Mouse (Mus musculus) right cerebral cortex, adult 2 months (tissue): ENCODE results near the gene Npr1.

Experiments
- DNase-seq, 2 experiments: peaks; one replicate each; pipeline ENCODE4 v3.0.0; 2021 to 2022; ENCODE audit warnings: low spot score in 2 of 2

Npr1 gene

DNA sequence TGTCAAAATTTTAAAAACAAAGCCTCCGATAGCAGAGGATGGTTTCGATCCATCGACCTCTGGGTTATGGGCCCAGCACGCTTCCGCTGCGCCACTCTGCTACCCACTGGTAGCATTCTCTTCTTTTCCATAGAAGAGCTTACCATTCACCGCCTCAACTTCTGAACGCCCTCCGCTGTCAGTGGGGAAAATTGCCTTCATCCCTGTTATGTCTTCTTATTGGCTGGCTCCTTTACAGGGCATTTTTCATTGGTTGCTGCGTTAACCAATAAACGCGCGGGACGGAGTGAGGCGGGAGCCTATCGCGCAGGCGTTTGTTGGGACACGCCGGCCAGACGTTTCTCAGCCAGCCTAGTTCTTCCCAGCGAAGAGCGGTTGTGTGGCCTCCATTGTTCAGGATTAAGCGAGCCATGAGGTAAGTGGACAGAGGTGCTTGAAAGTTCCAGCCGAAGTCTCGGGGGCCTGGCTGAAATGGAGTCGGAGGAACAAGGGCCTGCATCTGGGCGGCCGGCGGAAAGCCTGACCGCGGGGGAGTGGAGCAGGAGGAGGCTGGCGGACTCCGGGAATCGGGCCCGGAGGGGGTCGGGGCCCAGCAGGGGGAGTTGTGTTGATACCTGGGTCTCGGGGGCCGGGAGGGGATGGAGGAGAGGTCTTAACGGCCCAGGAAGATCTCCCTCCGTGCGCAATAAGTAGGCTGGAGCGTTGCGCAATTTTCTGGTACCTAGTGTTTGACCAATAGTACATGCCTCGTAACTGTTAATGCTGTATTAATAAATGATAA, 10.4 kb upstream of the Npr1 start, which contains the start of gene Ilf2:
Ilf2 (plus strand) TSS at position 296 of the 781 bp plus-strand sequence.
- DNase-seq, result peak; percentile 96 to 97

DNA sequence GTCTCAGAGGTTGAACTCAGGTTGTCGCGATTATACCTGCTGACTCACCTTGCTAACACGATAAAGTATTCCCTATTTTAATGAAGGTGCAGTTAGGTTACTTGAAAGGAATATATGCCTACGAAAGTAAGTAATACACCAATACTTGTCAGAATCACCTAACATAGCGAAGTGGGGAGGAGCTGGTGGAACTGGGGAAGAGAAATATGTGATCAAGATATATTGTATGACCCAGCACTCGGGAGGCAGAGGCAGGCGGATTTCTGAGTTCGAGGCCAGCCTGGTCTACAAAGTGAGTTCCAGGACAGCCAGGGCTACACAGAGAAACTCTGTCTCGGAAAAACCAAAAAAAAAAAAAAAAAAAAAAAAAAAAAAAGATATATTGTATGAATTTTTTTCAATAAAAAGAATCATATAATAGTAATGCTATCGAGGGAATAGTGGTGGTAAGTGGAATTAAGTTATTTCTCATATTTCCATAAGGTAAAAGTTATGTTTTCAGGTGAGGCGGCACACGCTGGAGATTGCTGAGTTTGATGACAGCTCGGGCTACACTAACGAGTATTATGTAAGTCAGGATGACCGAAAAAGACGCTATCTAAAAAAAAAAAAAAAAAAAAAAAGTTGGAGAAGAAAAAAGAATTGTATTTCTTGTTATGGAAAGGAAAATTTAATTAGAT, 9.6 kb upstream of the Npr1 start:
- no peak for DNase-seq

DNA sequence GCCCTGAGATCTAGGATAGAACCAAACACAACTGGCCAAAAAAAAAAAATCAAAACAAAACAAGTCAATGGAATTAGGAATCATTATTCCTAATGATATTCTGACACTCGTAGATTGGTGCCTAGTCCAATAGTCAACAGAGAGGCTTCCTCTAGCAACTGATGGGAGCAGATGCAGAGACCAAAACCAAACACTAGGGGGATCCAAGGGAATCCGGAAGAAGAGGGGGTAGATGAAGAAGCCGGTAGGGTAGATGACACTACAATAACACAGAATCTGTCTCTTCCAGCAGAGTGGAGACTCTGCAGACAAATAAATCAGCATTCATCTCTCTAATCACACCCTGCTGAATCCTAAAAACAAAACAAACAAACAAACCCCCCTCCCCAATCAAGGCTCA, 6.5 kb upstream of the Npr1 start:
- no peak for DNase-seq

DNA sequence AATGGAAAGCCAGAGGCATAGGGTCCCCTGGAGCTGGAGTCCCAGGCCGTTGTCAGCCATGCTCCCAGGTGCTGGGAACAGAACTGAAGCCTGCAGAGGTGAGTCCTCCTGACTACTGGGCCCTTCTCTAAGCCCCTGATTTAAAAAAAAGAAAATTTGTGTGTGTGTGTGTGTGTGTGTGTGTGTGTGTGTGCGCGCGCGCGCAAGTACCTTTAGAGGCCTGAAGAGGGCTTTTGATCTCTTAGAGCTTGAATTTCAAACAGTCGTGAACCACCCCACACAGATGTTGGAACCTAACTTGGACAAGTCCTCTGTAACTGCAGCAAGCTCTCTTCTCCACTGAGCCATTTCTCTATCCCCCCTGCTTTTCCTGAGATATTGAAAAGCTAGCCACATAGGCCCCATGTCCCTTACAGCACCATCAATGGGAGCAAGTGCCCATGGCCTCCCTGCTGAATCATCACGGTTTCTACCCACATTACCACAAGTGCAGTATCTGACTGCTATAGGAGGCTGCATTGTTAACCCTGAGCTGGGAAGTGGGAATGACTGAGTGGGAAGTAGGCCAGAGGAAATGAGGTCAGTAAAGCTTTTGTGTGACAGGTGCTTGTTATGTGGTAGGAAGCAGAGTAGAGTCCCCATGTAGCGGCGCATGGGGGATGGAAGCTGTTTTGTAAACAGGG, 2.1 kb upstream of the Npr1 start:
- DNase-seq, result no peak

DNA sequence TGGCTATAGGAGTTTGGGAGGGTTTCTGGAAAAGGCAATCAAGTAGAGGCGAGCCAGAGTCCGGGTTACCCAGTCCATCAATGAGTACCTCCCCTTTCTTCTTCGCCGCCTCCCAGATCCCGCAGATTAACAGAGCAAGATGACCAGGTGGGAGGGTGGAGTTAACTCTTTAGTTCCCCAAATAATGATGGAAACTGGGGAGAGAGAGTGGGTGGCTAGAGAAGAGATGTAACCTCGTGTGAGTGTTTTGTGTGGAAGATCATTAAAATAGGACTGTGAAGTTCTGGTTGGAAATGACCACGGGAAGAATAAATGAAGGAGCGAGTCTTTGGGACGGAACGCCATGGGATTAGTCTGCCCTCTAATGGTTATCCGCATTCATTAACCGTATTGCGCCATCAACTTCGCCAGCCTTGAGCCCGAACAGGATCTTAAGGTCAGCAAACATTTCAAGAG, 673 bp upstream of the Npr1 start:
- peak; percentile 53 to 73 for DNase-seq

DNA sequence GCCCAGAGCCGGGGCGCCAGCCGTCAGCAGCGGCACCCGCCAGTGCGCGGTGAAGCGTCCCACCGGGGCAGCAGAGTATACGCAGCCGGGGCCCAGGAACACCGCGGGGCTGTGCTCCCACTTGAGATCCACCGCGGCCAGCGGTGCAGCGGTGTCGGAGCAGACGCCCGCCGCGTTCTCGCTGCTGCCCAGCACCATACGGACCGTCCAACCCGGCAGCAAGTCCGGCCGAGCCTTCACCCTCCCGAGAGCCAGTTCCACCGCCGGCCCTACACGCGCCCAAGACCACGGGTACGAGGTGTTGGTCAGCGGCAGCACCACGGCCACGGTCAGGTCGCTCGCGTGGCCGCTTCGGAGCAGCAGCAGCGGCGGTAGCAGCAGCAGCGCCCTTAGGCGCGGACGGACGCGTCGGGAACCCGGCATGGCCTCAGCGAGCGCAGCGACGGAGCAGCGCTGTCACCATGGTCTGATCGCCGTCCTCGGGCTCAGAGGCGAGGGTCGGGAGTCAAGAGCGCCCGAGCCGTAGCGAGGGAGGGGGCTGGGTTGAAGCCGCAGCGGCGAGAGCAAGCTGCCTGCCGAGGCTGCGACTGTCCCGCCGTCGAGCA, 483 bp downstream of the Npr1 start:
- no peak for DNase-seq

DNA sequence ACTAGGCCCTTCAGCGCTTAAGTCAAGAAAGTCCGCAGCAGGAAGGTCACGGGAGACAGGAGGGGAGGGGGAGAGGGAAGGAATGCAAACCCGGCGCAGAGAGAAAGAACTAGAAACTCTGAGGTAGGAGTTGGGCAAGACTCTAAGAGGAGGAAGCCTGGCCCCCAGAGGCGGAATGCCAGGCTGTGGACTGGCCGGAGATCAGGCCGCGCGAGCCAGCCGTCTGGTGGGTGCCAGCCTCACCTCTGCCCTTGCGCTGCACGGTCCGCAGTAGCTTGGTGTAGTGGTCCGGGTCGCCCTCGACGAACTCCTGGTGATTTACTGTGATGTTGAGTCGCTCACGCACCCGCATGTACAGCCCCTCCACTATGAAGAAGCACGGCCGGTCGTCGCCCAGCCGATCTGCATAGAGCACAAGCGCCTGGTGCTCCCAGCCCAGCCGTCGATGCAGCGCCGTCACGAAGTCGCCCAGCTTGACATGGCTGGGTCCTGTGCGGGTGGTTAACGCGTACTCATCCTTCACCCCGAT, 1.1 kb downstream of the Npr1 start:
- DNase-seq, result no peak

DNA sequence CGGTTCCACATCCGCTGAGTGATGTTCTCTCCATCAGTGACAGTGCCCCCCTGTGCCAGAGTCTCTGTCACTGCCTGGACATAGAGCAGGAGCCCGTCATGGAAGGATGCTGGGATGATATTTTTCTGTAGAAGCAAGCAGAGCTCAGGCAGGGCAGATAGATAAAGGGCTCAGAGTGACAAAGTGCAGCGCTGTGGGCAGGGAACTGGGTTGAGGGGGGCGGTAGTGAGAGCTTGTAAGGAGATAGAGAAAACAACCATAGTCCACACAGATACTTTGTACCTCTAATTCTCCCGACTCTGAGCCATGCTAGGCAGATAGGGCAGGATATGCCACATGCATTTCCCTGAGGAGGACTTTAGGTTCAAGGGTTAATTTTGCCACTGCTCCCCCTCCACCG, 3.1 kb downstream of the Npr1 start:
- DNase-seq, result no peak

DNA sequence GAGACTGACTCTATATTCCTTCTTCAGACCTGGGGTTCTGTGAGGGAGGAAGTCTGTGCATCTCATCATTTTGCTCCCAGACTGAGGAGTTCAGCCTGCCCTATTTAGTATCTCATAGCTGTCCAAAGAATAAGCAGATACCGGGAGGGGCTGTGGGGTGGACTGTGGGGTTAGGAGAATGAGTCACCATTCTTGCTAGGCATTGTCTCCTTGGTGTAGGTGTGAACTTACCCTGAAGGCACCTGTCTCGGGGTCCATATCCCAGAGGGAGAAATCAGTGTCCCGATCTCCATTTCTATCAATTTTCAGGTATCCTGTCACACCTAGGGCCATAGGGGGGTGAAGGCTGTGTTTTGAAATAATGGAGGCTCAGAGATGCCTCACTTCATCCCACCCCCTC, 3.7 kb downstream of the Npr1 start:
- DNase-seq, result no peak

DNA sequence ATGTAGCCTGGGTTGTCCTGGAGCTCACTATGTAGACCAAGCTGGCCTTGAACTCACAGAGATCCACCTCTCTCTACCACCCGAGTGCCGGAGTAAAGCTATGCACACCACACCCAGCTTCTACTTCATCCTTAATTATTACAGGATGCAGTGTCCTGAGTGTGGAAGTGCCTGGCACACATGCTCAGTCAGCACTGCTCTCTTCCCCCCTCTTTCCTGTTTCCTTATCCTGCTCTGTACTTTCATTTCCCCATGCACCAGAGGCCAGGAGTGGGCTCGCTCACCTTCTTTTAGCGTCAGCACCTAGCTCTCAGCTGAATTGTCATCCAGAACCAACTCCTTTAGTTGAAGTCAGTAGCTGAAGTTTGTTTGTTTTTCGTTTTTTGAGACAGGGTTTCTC, 5.4 kb downstream of the Npr1 start:
- DNase-seq, result no peak

DNA sequence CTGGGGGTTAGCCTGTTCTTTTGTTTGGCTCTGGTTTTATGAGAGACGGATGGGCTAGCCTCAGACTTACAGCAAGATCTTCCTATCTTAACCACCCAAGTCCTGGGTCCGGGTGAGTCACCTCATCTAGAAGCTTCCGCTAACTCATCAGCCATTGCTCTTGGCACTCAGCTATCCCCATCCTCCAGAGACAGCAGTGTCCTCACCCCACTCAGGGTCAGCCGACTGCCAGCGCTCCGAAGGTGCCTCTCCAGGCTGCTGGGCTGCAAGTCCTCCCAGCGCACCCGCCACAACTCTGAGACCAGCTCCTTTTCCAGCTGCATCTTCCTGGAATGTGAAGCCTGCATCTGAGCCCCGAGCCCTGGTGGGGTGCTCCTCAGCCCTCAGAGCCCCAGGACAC, 5.9 kb downstream of the Npr1 start:
- no peak for DNase-seq

DNA sequence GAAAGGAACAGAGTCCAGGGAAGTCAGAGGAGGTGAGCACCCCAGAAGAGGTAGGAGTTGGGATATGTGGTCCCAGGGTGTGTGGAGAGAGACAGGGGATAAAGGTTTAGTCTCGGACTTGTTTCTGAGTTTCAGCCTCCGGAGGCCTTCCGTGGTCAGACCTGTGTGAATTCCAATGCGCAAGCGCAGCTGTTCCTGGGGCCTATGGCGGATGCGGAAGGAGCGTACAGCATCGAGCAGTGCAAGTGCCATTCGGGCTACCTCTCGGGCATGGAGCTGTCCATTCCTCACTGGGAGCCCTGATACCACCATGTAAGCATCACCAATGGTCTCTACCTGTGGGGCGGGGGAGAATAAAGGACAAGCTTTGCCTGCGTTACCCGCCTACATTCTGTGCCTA, 10.7 kb downstream of the Npr1 start:
- no peak for DNase-seq

DNA sequence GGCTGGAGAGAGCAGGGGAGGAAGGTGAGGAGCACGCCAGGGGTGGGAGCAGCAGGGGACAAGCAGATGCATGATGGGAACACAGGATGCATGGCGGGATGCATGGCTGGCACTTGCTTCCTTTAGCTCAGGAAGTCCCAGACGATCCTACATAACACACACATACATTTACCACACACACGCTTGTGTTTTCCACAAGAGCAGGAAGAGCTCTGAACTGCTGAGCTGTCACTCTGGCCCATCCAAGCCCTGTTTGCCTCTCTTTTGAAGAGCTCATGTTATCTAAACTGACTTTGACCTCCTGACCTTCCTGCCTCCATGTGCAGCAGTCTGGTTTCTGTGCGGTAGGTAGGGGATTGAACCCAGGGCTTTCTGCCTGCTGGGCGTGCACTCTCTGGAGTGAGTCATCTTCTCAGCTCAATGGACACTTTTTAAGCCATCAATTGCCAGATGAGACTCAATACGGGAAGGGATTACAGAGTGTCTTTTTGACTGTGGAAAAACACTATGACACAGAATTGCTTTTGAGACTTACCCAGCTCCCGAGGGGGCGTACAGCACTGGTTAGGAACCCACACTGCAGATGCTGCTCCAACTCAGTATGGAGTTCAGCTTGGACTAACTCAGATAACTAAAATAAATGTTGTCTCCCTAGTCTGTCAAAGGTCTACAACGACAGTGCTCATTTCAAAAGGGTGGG, 14.1 kb downstream of the Npr1 start:
- peak; percentile 51 to 70 for DNase-seq

DNA sequence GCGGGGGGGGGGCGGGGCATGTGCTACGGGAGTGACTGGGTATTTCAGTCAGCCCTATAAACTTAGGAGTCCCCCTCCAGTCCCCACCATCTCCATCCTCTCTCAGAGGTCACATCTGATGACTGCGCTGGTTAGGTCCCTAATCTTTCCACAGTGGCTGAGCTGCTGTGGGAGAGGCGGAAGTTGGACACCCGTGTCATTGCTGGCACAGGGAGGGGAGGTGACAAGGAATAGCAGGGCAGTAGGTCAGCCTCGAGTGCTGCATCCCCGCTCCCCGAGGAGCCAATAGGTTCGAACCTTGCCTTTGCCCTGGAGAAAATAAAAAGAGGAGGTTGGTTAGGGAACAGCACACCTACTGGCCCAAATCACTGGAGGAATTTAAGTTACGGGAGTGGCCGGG, 14.8 kb downstream of the Npr1 start:
- DNase-seq, result no peak

DNA sequence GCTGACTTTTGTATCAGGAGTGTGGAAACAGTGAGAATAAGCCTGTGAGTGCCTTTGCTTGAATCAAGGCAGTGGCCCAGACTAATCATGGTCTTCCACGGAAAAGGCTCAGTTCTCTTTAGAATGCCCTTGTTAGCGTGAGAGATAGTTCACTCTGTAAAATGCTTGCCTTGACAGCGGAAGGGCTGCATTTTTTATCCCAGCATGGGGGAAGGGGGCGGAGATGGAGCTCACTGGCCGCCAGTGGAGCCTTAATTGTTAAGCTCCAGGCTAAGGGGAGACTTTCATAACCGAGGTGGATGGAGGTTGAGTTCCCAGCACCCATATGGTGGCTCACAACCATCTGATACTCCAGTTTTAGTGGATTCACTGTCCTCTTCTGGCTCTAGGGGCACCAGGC, 17.0 kb downstream of the Npr1 start:
- DNase-seq, result no peak

DNA sequence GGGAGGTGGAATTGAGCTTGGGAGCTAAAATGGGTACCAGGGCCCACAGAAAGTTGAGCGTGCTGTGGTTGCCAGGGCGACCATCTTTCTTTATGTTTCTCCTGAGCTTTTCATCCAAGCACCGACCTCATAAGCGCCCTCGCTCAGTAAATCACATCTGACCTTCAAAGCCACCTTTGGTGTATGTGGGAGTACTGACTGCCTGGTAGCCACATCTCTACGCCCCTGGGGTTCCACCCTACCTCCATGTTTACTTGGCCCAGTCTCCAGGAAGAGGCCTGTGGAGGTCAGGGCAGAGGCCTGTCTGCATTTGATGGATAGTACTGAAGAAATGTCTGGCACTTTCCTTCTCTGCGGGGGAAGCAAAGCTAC, 18.6 kb downstream of the Npr1 start:
- peak in 1 of 2 experiments; percentile 29 for DNase-seq

DNA sequence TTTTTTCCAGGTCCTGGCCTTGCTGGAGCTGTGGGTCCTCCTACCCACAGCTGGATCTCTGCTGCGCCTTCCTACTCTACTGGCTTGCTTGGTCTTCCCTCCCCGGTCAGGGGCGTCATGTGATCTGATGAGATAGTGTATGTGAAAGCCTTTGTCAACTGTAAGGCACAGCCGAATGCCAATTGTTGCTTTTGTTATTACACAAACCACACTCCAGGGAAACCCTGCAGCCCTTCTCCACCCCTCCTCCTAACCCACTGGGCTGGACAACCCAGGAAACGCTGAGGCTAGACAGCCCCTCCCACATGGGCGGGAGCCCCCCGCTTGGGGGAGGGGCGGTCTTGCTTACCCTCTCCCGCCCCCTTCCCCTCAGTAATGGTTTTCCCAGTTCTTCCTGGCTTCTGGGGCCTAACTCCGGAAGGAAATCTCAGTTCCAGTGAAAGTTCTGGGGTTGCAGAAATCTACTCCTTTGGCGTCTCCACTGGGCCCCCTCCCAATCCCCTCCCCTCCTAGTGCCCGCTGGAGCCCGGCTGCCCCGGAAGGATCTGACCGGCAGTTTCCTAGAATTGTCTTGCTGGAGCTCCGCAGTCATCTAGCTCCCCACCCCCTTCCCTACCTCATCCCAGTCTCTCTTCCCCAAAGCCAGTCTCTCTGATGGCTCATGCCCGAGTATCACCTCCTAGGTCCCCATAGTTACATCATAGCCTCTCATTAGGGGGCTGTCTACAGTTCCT, 19.1 kb downstream of the Npr1 start:
- peak; percentile 33 to 54 for DNase-seq

DNA sequence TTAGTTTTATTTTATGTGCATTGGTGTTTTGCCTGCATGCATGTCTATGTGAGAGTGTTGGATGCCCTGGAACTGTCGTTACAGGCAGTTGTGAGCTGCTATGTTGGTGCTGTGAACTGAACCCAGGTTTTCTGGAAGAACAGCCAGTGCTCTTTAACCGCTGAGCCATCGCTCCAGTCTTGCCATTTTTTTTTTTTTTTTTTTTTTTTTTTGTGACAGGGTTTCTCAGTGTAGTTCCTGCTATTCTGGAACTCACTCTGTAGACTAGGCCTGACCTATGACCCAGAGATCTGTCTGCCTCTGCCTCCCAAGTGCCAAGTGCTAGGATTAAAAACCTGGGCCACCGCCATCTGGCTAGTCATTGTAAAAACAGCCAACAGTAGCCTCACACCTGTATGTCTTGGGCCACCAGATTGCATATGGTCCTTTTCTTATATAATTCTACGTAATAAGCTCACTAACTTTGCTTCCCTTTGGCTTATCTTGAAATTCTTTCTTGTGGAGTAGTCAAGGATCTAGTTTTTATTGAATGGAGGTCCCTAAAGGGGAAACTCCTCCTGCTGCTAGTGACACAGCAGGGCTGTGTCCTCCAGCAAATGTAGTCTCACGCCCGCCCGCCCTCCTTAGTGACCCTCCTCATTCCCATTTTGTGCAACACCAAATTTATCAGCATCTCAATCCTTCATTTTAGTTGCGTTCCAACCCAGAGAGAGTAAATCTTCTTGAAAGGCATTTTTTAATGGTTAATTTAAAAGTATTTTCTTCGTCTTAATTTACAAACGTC, 20.1 kb downstream of the Npr1 start:
- no peak for DNase-seq

DNA sequence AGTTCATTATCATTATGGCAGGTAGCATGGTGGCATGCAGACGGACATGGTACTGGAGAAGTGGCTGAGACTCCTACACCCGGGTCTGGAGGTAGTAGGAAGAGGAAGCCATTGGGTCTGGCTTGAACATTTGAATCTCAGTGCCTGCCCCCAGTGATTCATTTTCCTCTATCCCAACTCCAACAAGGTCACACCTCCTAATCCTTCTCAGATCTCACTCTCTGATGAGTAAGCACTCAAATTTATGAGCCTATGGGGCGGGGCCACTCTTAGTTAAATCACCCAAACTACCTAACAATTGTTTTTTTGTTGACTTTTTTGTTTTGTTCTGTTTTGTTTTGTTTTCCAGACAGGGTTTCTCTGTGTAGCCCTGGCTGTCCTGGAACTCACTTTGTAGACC, 21.7 kb downstream of the Npr1 start:
- no peak for DNase-seq

DNA sequence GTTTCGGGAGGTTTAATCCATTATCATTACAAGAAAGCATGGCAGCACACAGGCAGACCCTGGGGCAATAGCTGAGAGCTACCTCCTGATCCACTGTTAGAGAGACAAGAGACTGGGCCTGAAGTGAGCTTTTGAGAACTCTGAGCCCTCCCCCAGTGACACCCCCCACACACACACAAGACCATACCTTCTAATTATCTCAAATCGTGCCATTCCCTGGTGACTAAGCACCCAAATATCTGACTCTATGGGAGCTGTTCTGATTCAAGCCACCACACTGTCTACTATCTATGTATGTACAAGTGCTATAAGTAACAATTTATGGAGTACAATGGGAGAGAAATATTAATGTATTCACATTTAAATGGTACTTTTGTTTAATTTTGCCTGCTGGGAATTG, 24.9 kb downstream of the Npr1 start:
- DNase-seq, result no peak
